Mouse (Mus musculus) cerebral cortex, adult 2 months (tissue): ENCODE data around the gene Pcgf1.

Source experiments
- whole genome bisulfite sequencing: fragments of 180-500 bp; shearing (Covaris S2); methylation state at CpG from one replicate; pipeline ENCODE4 v1.1.7; 2018; 5-methylcytosine and 5-hydroxymethylcytosine counted together

Gene Pcgf1

GRCm38 (mm10) chr6:83077630-83078323 lies at the start of gene Pcgf1:
Gene Pcgf1, plus strand, starts transcription at chr6:83077869.
- under 1% methylated on average over 54 of the region's 54 CpGs for WGBS

GRCm38 (mm10) chr6:83029777-83030176 lies 47.9 kb upstream of the Pcgf1 start:
- 56% methylated on average over 10 of the region's 10 CpGs for WGBS

GRCm38 (mm10) chr6:83031111-83031510 lies 46.6 kb upstream of the Pcgf1 start:
- 78% methylated on average over 7 of the region's 7 CpGs for WGBS

GRCm38 (mm10) chr6:83031921-83032590 lies 45.6 kb upstream of the Pcgf1 start:
- 46% methylated on average over 18 of the region's 18 CpGs for WGBS

- WGBS, result under 1% methylated on average over 31 of the region's 31 CpGs
These were observed 44.9 kb upstream of the Pcgf1 start for GRCm38 (mm10) chr6:83032769-83033191.

- WGBS, result 4% methylated on average over 51 of the region's 51 CpGs
These were observed 44.2 kb upstream of the Pcgf1 start, which contains the start of the genes Dok1 and Loxl3 for GRCm38 (mm10) chr6:83033249-83034185. Gene Dok1, minus strand, starts transcription at chr6:83033471. Gene Loxl3, plus strand, starts transcription at chr6:83034173.

- 55% methylated on average over 5 of the region's 5 CpGs for WGBS
These were observed 43.1 kb upstream of the Pcgf1 start for GRCm38 (mm10) chr6:83034463-83035055.

GRCm38 (mm10) chr6:83037188-83037587 lies 40.5 kb upstream of the Pcgf1 start:
- 83% methylated on average over 8 of the region's 8 CpGs for WGBS

GRCm38 (mm10) chr6:83038496-83039012 lies 39.1 kb upstream of the Pcgf1 start:
- 19% methylated on average over 24 of the region's 24 CpGs for WGBS

- 83% methylated on average over 5 of the region's 5 CpGs for WGBS
These were observed 37.1 kb upstream of the Pcgf1 start for GRCm38 (mm10) chr6:83040601-83041000.

- 79% methylated on average over 6 of the region's 6 CpGs for WGBS
These were observed 34.1 kb upstream of the Pcgf1 start for GRCm38 (mm10) chr6:83043561-83043960.

- WGBS, result 90% methylated on average over 5 of the region's 5 CpGs
These were observed 33.7 kb upstream of the Pcgf1 start for GRCm38 (mm10) chr6:83043993-83044392.

GRCm38 (mm10) chr6:83044742-83045141 lies 32.9 kb upstream of the Pcgf1 start:
- 70% methylated on average over 9 of the region's 9 CpGs for WGBS

GRCm38 (mm10) chr6:83049367-83049766 lies 28.3 kb upstream of the Pcgf1 start:
- WGBS, result 70% methylated on average over 10 of the region's 10 CpGs

GRCm38 (mm10) chr6:83053136-83053960 lies 24.3 kb upstream of the Pcgf1 start:
- WGBS, result 4% methylated on average over 26 of the region's 26 CpGs

GRCm38 (mm10) chr6:83054074-83054851 lies 23.4 kb upstream of the Pcgf1 start, which contains the start of gene Aup1:
Gene Aup1, plus strand, starts transcription at chr6:83054521.
- WGBS, result under 1% methylated on average over 64 of the region's 64 CpGs

- WGBS, result under 1% methylated on average over 48 of the region's 50 CpGs
These were observed 22.7 kb upstream of the Pcgf1 start, which contains the start of gene Htra2 for GRCm38 (mm10) chr6:83054871-83055431. Gene Htra2, minus strand, starts transcription at chr6:83055273.

- WGBS, result 48% methylated on average over 3 of the region's 3 CpGs
These were observed 19.9 kb upstream of the Pcgf1 start, which contains the start of gene Dqx1 for GRCm38 (mm10) chr6:83057790-83058189. Gene Dqx1, plus strand, starts transcription at chr6:83057844.

GRCm38 (mm10) chr6:83058725-83059124 lies 18.9 kb upstream of the Pcgf1 start:
- 74% methylated on average over 2 of the region's 2 CpGs for WGBS
